Mouse (Mus musculus): Measurements from ENCODE around the gene Tmem59l.
A peak's percentile ranks its signal among the peaks of the same experiment; 100 is the strongest.
"Not testable (repeated sequence)": the region's sequence is repeated elsewhere in the genome, so short reads cannot be mapped to it uniquely, and the experiment has no call there.

The Tmem59l gene

DNA sequence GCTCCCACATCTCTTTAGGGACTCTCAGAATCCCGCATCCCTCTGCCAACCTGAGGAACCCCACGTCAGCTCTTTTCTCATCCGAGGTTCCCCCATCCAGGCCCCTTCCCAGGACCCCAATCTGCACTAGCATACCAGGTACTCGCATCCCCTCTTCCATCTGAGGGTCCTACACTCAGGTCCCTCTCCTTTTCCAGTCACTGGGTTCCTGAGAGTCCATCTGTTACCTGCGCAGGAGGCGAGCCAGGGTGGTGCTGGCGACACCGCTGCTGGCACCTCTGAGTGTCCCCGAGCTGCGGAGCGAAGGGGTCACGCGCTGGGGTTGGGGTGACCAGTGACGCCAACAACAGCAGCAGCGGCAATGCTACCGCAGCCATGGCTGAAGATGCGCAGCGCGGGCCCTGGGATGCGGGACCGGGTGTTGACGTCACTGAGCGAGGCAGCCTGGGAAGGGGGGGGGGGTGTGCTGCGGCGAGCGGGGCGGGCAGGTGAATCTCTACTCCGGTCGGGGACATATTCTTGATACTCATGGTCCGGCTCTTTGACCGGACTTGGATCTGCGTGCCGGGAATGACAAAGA, at the start of gene Tmem59l:
Gene Tmem59l, minus strand, starts transcription at position 418 of the 580 bp plus-strand sequence.
- DNase-seq (ENCODE audit: low spot score): no peak

DNA sequence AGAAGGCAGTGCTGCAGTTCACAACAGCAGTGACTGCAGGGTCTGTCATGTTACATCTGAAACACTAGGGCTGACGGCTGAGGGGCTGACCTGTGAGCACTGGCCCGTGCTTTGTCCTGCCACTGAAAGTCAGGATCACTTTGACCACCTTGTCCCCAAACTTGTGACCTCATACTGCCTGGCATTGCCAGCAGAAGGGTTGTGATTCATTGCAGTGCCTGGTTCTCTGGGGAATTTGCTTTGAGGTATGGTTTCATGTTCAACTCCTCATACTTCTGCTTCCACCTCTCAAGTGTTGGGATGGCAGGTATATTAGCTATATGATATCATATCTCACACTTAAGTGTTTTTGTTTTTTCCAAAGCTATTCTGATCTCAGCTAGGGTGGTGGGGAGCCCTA, 48.5 kb upstream of the Tmem59l start:
- no peak for DNase-seq (ENCODE audit: low spot score)

DNA sequence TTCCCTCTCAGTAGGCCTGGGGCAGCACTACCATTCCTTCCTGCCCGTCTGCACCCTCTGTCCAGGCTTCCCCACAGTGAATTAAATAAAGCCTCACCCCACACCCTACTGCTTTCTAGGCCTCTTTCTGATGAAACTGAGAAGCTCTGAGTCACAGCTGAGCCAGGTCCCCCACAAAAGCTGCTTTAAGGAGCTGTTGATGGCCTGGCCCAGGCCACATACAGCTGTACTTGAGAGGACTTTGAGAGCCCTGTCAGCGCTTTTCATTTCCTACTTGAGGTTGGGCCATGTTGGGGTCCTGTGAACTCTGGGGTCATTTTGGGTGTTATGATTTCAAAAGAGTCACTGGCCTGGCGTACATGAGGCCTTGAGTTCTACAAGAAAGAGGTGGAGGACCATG, 48.1 kb upstream of the Tmem59l start:
- DNase-seq (ENCODE audit: low spot score): no peak

DNA sequence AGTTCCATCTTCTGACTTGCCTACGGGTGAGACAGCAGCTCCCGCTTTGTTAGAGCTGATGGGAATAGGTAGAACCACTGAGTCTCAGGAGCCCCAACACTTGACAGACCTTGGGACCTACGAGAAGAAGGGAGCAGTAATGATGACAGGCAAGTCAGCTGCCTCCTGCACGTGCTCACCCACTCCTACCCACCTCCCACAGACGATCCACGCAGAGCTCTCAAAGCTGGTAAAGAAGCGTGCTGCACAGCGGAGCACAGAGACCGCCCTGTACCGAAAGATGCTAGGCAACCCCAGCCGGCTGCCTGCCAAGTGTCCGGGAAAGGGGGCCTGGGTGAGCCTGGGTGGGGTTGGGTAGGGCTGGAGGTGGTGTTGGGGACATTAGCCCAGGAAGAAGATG, 47.1 kb upstream of the Tmem59l start:
- no peak for DNase-seq (ENCODE audit: low spot score)

DNA sequence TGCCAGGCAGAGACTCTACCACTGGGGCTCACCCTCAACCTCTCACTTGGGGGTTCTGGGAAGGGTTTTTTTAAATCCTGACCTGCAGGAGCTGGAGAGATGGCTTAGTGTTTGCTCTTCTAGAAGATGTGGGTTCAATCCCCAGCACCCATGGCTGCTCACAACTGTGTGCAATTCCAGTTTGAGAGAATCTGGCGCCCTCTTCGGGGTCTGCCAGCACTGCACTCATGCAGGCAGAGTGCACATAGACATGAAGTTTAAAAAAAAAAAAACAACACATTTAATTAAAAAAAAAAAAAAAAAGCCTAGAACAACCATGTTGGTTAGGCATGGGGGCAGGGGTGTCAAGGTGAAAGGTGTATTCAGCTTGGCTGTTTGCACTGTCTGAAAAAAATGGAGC, 43.2 kb upstream of the Tmem59l start:
- DNase-seq (ENCODE audit: low spot score): no peak

DNA sequence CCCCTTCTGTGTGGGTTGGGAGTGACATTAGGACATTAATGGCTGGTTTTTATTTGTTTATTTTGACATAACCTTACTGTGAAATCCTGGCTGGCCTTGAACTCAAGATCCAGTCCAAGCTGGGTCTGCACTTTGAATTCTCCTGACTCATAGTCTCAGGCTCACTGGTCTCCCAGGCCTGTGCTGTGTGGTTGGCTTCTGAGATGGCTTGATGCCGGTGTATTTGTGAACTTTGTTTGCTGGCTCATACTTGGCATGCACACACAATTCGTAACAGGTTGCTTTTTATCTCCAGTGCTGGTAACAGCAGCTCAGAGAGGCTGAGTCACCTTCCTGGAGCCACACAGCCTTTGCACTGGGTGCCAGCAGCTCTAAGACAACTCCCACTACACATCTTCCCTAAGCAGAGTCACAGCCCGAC, 42.6 kb upstream of the Tmem59l start:
- DNase-seq (ENCODE audit: low spot score): no peak

DNA sequence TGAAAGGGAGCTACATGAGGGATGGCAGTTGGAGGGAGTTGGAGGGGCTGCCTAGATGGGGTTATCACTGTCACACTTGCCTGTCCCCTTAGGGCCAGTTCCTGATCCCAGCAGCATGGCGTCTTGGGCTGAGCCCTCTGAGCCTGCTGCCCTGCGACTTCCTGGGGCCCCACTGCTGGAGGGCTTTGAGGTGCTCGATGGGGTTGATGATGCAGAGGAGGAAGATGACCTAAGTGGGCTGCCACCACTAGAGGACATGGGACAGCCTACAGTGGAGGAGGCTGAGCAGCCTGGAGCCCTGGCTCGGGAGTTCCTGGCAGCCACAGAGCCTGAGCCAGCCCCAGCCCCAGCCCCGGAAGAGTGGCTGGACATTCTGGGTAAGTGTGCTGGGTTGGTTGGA, 42.1 kb upstream of the Tmem59l start:
- no peak for DNase-seq (ENCODE audit: low spot score)

DNA sequence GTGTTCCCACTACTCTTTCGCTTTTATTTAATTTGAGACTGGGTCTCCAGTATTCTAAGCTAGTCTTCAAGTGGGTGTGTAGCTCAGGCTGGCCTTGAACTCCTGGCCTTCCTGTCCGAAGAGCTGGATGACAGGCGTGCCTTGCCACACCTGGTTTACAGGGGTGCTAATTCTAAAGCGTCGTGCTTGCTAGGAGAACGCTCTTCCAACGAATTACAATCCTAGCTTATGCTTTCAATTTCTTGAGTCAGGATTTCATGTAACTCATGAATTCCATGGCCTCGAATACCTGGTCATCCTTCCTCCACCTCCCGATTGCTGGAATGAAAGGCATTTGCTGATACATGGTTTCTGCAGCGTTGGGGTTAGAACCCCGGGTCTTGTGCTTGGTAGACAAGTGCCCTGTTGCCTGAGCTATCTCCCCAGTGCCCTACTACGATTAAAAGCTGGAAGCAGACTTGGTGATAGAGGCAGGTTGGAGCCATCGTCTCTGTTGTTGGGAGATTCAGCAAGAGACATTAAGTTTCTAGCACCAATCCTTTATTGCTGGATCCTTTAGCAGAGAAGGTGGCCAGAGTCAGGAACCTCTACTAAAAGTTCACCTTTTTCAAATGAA, 41.1 kb upstream of the Tmem59l start:
- DNase-seq (ENCODE audit: low spot score): no peak

DNA sequence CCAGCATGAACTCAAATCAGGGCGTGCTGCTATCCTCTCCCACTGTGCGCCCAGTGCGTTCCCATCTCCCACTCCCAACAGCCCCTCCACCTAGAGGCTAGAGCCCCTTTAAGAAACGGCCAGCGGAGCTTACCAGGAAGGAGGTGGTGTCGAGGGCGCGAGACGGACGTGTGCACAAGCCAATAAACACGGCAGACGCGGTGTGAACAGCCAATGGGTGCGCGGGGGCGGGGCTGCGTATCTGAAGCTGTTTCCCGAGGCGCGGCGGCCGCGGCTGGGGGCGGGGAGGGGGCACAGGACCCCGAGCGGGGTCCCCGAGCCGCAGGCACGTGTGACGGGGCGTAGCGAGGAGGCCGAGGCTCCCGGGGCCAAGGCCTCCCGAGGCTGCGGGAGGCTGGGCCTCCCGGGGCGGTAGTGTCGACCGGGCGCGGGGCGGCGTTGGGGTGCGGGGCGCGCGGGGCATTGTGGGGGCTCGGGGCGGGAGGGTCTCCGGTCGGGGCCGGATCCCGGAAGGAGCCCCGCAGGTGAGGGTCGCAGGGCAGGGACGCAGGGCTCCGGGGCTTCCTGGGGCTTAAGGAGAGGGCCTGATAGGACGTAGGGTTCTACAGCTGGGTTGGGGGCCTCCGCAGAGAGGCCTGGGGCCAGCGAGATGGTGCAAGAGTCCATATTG, 40.5 kb upstream of the Tmem59l start, which contains the start of the genes Fkbp8 and Kxd1:
Gene Fkbp8, plus strand, starts transcription at position 213 of the 670 bp plus-strand sequence.
Gene Kxd1, minus strand, starts transcription at position 445 of the 670 bp plus-strand sequence.
- peak; percentile 93 for DNase-seq (ENCODE audit: low spot score)

DNA sequence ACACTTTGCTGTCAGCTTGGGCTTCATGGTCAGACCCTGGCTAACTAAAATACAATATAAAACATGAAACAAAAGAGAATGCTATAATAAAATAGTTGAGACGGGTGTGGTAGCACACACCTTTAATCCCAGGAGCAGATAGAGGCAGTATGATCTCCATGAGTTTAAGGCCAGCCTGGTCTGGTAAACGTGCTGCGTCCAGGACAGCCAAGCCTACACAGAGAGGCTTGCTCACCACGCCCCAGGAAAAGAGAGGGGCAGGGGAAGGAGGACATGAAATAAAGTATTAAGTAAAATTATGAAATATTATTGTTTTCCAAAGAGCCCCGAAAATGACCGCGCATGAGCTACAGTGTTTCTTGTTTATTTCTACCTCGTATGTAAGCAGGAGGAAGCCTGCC, 40.0 kb upstream of the Tmem59l start:
- no peak for DNase-seq (ENCODE audit: low spot score)

DNA sequence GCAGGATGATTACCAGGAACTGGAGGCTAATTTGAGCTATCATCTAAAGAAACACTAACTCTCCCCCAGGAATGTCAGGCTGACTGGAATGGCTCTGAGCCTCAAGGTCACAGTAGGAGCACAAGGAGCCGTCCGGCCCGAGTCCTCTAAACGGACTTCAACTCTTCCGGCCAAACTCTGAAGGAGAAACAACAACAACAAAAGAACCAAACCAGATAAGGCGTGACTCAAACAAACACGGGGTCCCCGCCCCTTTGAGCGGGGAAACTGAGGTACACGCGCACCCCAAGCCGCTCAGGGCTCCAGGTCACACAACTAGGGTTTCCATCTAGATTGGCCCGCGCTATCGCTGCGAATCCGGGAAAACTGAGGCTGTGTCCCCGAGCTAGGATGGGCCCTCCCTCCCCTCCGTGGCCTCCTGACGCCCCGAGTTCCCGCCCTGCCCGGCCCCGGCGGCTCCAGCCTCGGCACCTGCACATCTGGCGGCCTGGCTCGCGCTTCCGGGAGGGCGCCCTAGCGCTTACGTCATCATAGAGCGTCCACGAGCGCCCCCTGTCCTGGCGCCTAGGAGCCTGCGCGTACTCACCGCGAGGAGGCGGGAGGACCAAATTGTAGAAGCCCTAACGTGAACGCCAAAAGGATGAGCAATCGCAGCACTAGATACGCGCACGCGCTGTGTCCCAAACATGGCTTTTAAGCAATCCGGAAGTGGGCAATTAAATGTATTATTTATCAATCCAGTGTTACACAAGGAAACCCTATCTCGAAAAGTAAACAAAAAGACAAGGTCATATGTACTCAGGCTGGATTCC, 35.6 kb upstream of the Tmem59l start:
- peak; percentile 97 for DNase-seq (ENCODE audit: low spot score)

DNA sequence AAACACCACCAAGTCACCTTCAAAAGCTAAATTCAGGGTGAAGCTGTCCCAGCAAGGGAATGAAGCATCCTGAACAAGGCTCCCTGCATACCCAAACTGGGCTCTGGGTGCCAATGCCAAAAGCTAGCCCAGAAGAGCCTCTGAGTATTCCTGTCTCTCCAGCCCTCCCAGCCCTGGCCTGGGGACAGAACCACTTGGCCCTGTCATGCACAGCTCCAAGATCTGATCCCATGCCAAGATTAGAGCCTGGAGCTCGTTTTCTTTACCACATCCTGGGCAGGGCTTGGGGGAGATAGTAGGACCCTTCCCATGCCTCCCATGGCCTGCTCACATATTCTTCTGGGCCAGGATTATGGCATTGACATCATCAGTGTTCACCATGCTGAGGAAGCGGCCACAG, 32.4 kb upstream of the Tmem59l start:
- no peak for DNase-seq (ENCODE audit: low spot score)

DNA sequence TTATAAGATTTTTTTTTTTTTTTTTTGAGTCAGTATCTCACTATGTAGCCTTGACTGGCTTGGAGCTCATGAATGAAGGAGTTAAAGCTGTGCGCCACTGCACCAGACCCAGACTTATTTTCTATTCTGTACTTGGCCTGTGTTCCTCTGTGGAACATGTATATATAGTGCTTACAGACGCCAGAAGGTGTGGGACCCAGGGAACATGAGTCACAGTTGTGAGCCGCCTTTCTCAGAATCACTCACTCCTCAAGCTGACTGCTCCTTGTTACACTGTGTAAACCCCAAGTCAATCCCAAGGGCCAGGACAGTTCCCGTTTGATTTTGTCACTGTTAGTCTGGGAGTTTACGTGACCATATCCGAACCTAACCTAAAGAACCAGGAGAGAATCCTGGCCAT, 31.9 kb upstream of the Tmem59l start:
- no peak for DNase-seq (ENCODE audit: low spot score)

DNA sequence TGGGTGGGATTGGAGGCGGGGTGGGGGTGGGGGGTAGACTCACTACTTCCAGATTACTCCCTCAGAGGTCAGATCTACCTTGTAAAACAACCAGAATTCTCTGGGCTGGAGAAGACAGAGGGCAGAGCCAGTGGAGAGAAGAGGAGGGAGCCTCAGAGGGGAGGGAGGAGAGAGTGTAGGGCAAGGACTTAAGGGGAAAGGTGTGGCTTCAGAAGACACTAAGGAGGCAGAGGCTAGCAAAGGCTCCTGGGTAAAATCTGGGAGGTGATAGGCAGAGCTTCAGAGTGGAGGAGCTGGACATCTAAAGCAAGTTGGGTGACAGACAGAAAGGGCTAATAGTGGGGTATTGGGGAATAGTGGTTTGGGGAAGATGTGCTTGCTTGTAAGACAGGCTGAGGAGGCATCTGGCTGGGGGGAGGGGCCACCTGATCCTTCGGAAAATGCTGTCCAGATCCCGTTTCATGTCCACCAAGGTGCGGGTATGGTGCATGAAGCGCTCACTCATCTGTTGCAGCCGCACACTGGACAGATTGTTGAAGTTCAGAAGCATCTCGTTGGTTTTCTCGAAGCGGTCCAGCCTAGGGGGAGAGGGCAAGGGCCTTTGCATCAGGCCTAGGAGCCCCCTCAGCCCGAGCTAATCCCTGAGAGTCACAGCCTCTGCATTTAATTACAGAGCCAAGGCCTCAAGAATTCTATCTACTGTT, 30.9 kb upstream of the Tmem59l start:
- DNase-seq (ENCODE audit: low spot score): no peak

DNA sequence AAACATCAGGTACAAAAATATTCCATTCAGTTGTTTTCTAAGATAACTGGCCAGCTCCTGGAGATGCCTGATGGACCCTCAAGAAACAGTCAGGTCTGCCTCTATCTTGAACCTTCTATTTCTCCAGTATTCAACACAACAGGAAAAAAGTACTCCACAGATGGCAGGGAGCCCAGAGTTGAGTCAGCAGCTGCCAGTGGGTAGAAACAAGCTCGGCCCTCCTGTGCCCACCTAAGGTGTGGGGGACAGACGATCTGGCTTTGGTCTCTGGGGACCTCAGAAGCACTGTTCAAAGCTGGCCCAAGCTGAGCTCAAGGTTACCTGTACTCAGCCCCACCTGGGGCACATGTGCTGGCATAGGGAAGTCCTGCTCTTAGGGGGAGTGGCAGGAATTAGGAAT, 26.3 kb upstream of the Tmem59l start:
- no peak for DNase-seq (ENCODE audit: low spot score)

DNA sequence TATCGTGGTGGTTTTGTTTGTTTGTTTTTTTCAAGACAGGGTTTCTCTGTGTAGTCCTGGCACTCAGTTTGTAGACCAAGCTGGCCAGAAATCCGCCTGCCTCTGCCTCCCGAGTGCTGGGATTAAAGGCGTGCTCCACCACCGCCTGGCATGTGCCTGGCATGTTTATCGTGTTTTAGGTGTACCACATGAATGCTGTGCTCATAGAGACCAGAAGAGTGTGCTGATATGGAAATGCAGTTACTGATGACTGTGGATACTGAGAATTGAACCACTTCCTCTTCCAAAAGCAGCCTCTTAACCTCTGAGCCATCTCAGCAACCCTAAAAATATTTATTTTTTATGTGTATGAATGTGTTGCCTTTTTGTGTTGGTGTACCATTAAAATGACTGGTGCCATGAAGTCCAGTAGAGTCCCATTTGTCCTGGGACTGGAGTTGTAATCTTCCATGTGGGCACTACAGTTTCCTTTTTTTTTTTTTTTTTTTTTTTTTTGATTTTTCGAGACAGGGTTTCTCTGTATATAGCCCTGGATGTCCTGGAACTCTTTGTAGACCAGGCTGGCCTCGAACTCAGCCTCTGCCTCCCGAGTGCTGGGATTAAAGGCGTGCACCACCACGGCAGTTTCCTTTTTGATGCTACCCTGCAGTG, 25.2 kb upstream of the Tmem59l start:
- DNase-seq (ENCODE audit: low spot score): peak; percentile 26

DNA sequence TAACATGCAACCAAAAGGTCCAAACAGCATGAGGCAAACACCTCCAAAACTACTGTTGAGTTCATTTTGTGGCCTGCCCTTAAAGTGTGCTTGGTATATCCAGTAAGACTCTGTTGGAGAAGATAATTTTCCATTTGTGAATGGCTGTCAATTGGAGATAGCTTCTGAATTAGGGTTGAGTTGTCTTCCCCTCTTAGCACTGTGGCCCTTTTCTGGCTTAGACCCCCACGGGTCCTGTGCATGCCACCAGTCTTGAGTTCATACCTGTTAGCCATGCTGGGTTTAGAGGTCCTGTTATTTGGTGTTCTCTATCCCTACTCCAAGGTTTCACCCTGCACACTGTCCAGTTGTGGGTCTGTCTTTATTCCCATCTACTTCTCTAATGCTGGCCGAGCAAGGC, 24.6 kb upstream of the Tmem59l start:
- DNase-seq (ENCODE audit: low spot score): no peak

DNA sequence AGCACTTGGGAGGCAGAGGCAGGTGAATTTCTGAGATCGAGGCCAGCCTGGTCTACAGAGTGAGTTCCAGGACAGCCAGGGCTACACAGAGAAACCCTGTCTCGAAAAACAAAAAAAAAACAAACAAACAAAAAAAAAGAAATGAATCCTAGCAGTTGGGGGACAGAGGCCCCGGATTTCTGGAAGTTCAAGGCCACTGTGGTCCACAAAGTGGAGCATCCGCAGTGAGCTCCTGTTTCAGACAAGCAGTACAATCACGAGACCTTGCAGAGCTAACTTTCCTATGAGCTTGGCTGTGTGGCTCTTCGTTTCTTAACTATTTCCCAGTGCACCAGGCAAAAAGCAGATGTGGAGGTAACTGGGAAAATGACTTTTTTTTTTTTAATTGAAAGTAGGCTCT, 24.0 kb upstream of the Tmem59l start:
- not testable (repeated sequence) for DNase-seq (ENCODE audit: low spot score)

DNA sequence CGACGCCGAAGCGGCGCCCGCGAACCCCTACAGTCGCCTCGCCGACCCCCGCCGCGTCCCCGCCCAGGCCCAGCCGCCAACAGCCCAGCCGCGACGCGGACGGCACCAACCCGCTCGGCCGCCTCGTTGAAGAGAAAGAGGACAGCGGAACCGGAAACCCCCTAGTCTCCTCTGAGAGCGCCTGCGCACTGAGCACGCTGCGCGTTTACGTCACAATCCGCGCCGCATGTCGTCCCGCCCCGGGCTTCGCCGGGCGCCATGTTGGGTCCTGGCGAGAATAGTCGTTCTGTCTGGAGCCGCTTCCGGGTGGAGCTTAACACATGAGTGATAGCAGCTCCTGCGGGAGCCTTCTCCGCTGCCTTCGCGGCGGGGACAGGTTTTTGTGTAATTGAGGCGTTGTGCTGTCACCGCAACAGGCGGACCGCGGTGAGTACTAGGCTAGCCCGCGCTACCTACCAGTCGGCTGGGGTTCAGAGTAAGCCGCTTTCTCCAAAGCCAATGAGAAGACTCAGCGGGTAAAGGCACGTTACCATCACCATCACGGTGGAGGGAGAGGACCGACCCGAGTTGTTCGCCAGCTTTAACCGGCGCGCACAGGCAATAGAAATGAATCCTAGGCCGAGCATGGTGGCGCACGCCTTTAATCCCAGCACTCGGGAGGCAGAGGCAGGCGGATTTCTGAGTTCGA, 23.2 kb upstream of the Tmem59l start, which contains the start of gene Uba52:
Gene Uba52, minus strand, starts transcription at position 574 of the 688 bp plus-strand sequence.
- DNase-seq (ENCODE audit: low spot score): peak; percentile 98

DNA sequence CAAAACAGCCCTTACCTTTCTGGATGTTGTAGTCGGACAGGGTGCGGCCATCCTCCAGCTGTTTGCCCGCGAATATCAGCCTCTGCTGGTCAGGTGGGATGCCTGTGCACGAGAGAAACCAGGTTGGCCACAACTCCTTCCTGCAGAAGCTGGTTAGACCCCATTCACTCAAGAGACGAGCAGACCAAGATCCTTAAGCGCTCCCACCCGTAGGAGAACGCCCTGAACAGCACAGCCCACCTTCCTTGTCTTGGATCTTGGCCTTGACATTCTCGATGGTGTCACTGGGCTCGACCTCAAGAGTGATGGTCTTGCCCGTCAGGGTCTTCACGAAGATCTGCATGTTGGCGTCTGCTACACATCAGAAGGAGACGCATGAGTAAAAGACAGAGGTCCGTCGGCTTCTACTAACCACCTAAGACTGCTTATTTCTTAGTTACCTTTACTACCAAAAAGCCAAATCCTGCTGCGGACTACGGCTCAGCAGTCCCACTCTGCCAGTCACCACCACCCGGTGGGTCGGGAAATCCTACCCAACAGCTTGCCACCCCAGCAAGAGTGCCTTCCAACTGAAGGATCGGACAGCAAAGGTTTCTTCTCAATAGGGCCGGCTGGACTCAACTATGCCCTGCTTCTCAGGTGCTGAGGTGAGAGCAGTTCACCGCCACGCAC, 22.3 kb upstream of the Tmem59l start:
- DNase-seq (ENCODE audit: low spot score): no peak
